ENCODE assay signal across 9 mouse cellular contexts in genomic region chr1:127425021-127425532, GRCm38 (mm10).
A peak's percentile ranks its signal among the peaks of the same experiment; 100 is the strongest.
DNase-seq lines count a peak whose midpoint lies in the region; ATAC-seq lines count a peak whose summit lies in the region.
"Had no signal": no experiment of that assay in that cellular context is flagged by ENCODE, and none has a peak within 500 bp of the region (broad histone marks: within the 10 kb centered on the region; RNA-seq: fewer than 3 reads in every experiment).

No protein-coding gene starts in this region.

- no peak for ATAC-seq in heart, embryonic 13.5 days (ENCODE audit: extremely low read depth, insufficient number of reproducible peaks, low FRiP score, low TSS enrichment)
- ATAC-seq in embryonic facial prominence, embryonic 15.5 days (ENCODE audit: insufficient number of reproducible peaks, low FRiP score, low TSS enrichment, low read depth) = peak; percentile 71
- peak; percentile 40; the same call in 1 of the 2 replicates for ATAC-seq in midbrain, embryonic 14.5 days (ENCODE audit: low FRiP score, low TSS enrichment)

- no peaks in the 10 kb centered on the region for H3K36me3 ChIP-seq in heart, embryonic 13.5 days
- no peaks in the 10 kb centered on the region for H3K36me3 ChIP-seq in embryonic facial prominence, embryonic 15.5 days
- no peaks in the 10 kb centered on the region for H3K36me3 ChIP-seq in midbrain, embryonic 14.5 days (ENCODE audit: control insufficient read depth, insufficient read depth, low read length)

- intact Hi-C loops in heart, postnatal 14 days (cut with DNase I) = no loop called here

- H3K27ac ChIP-seq in heart, embryonic 13.5 days (replicated peaks) = 0 out of 2 replicates have a peak overlapping the region, but pooled peaks have one; percentile 20
- peak overlapping the region; percentile 63 for H3K27ac ChIP-seq in embryonic facial prominence, embryonic 15.5 days (replicated peaks)
- H3K27ac ChIP-seq in midbrain, embryonic 14.5 days (replicated peaks; ENCODE audit: low read depth, low read length) = no peak overlapping the region
- H3K27ac ChIP-seq: heart, adult 2 months had no signal

- no peak for DNase-seq in heart, postnatal 14 days
- DNase-seq in B cell, adult 2 months = peak; percentile 59 to 61
- peak; percentile 55 for DNase-seq in left cerebral cortex, adult 11 months (ENCODE audit: low spot score)
- DNase-seq in midbrain, embryonic 14.5 days = peak; percentile 34
- DNase-seq in c-Kit-positive CD71-positive TER-119-positive erythroid progenitor cells, embryonic 14.5 days (ENCODE audit: low spot score) = no peak
- DNase-seq in adrenal gland, postnatal 4 days (ENCODE audit: low spot score in 2 of 2) = no peak

- H3K9me3 ChIP-seq in heart, embryonic 13.5 days = no peaks in the 10 kb centered on the region
- no peaks in the 10 kb centered on the region for H3K9me3 ChIP-seq in embryonic facial prominence, embryonic 15.5 days (replicated peaks)
- no peaks in the 10 kb centered on the region for H3K9me3 ChIP-seq in midbrain, embryonic 14.5 days (ENCODE audit: control insufficient read depth, low read length)

- no peak overlapping the region for H3K9ac ChIP-seq in heart, embryonic 13.5 days
- H3K9ac ChIP-seq in embryonic facial prominence, embryonic 15.5 days = no peak overlapping the region
- H3K9ac ChIP-seq in midbrain, embryonic 14.5 days (replicated peaks; ENCODE audit: low read length) = no peak overlapping the region

- no peak overlapping the region for H3K4me3 ChIP-seq in heart, embryonic 13.5 days
- H3K4me3 ChIP-seq in embryonic facial prominence, embryonic 15.5 days (replicated peaks) = no peak overlapping the region
- H3K4me3 ChIP-seq in midbrain, embryonic 14.5 days (replicated peaks; ENCODE audit: low read depth, low read length) = no peak overlapping the region
- H3K4me3 ChIP-seq: heart, adult 2 months had no signal

- no peak overlapping the region for H3K4me2 ChIP-seq in heart, embryonic 13.5 days
- H3K4me2 ChIP-seq in embryonic facial prominence, embryonic 15.5 days (replicated peaks) = no peak overlapping the region
- H3K4me2 ChIP-seq in midbrain, embryonic 14.5 days (ENCODE audit: low read length) = no peak overlapping the region

- H3K4me1 ChIP-seq in heart, embryonic 13.5 days = peaks cover 4% of the 10 kb centered on the region
- H3K4me1 ChIP-seq in embryonic facial prominence, embryonic 15.5 days = peaks cover 41% of the 10 kb centered on the region
- peaks cover 8% of the 10 kb centered on the region for H3K4me1 ChIP-seq in midbrain, embryonic 14.5 days (ENCODE audit: control insufficient read depth, insufficient read depth, low read length)

- H3K27me3 ChIP-seq in heart, embryonic 13.5 days (replicated peaks) = no peaks in the 10 kb centered on the region
- H3K27me3 ChIP-seq in embryonic facial prominence, embryonic 15.5 days = no peaks in the 10 kb centered on the region
- H3K27me3 ChIP-seq in midbrain, embryonic 14.5 days (ENCODE audit: control insufficient read depth, insufficient read depth, low read length) = no peaks in the 10 kb centered on the region

- WGBS in heart, embryonic 13.5 days = 44% methylated on average over 6 of the region's 6 CpGs
- WGBS in embryonic facial prominence, embryonic 15.5 days = 26% methylated on average over 6 of the region's 6 CpGs
- WGBS in midbrain, embryonic 14.5 days = 49% methylated on average over 6 of the region's 6 CpGs

Comparison
In these comparisons a context has a peak if more than half of its experiments do, and no peak if none do; other contexts are left out.
1. DNase-seq: peak in B cell, adult 2 months (2 of 2), left cerebral cortex, adult 11 months (single experiment) and midbrain, embryonic 14.5 days (single experiment); none in heart, postnatal 14 days (0 of 2), c-Kit-positive CD71-positive TER-119-positive erythroid progenitor cells, embryonic 14.5 days (single experiment) and adrenal gland, postnatal 4 days (0 of 2).